Mouse (Mus musculus) spleen, adult 2 months (tissue): Measurements from ENCODE around the gene Slc16a10.

ENCODE experiments used
- CTCF ChIP-seq: fragments of 200-500 bp; IDR thresholded peaks from 2 replicates; pipeline ENCODE4 v1.5.1; 2011; ENCODE audit warnings: mild to moderate bottlenecking, inconsistent platforms; ENCODE audit not compliant: insufficient read depth, insufficient read length, insufficient replicate concordance; ENCODE audit errors: extremely low read depth
- POLR2A ChIP-seq: fragments of 200-500 bp; IDR thresholded peaks from 2 replicates; pipeline ENCODE4 v1.6.1; 2011; ENCODE audit warnings: low read depth, low read length, inconsistent platforms

GRCm38 (mm10) chr10:40141016-40141851, 824 bp downstream of the Slc16a10 start:
- TF ChIP-seq CTCF (no peak), POLR2A (no peak)
